Mouse (Mus musculus): ENCODE measurements around the gene Dglucy. TPM values are rescaled to one million over a fixed set of nuclear protein-coding genes. Genes with fewer than 3 reads are reported as not detected.

Dglucy gene
- polyA plus RNA-seq, 1 experiment from 2014 or later, result 4.5 TPM

DNA sequence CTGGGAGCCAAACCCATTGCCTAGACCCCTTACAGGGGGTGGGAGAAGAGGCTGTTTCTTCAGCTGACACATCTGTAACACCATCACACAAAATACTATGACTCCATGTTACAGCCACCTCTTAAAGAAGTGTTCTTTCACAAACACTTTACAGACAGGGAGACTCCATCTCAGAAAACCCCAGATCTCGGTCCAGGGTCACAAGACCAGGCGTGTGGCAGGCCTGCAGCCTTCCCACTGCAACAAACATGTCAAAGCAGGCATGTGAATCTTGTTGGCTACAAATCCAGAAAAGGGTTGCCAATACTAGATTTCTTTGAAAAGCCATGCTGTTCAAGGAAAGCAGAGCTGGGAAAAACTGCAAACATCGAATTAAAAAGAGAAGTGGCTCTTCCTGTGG lies 162.5 kb downstream of the Dglucy start:
- H3K4me1 ChIP-seq (ENCODE audit: control insufficient read depth, insufficient read depth, low read depth, low read length), result no peaks in the 10 kb centered on the region
- WGBS, result 83% methylated on average over 3 of the region's 3 CpGs
- ATAC-seq, result no peak

GRCm38 (mm10) chr12:100943146-100943545 lies 164.3 kb downstream of the Dglucy start:
- 81% methylated on average over 4 of the region's 4 CpGs for WGBS
- no peak for ATAC-seq
- peaks cover 28% of the 10 kb centered on the region for H3K36me3 ChIP-seq (ENCODE audit: control insufficient read depth, insufficient read depth, low read length)
- no peaks in the 10 kb centered on the region for H3K27me3 ChIP-seq (replicated peaks; ENCODE audit: control insufficient read depth, insufficient read depth, low read length)
- H3K4me2 ChIP-seq (ENCODE audit: low read length), result no peak overlapping the region
- no peak overlapping the region for H3K9ac ChIP-seq (ENCODE audit: low read depth, low read length)
- H3K4me1 ChIP-seq (ENCODE audit: control insufficient read depth, insufficient read depth, low read depth, low read length), result no peaks in the 10 kb centered on the region
- no peak overlapping the region for H3K4me3 ChIP-seq (ENCODE audit: low read length)
- no peak overlapping the region for H3K27ac ChIP-seq (ENCODE audit: low read depth, low read length)
- H3K9me3 ChIP-seq (ENCODE audit: control insufficient read depth, low read length), result no peaks in the 10 kb centered on the region

More for the DNA sequence above, 162.5 kb downstream of the Dglucy start:
- H3K4me2 ChIP-seq (ENCODE audit: low read length), result no peak overlapping the region
- H3K4me3 ChIP-seq (ENCODE audit: low read length), result no peak overlapping the region
- H3K27me3 ChIP-seq (replicated peaks; ENCODE audit: control insufficient read depth, insufficient read depth, low read length), result no peaks in the 10 kb centered on the region
- H3K9me3 ChIP-seq (ENCODE audit: control insufficient read depth, low read length), result no peaks in the 10 kb centered on the region
- H3K36me3 ChIP-seq (ENCODE audit: control insufficient read depth, insufficient read depth, low read length), result peaks cover 19% of the 10 kb centered on the region
- H3K9ac ChIP-seq (ENCODE audit: low read depth, low read length), result no peak overlapping the region
- no peak overlapping the region for H3K27ac ChIP-seq (ENCODE audit: low read depth, low read length)

DNA sequence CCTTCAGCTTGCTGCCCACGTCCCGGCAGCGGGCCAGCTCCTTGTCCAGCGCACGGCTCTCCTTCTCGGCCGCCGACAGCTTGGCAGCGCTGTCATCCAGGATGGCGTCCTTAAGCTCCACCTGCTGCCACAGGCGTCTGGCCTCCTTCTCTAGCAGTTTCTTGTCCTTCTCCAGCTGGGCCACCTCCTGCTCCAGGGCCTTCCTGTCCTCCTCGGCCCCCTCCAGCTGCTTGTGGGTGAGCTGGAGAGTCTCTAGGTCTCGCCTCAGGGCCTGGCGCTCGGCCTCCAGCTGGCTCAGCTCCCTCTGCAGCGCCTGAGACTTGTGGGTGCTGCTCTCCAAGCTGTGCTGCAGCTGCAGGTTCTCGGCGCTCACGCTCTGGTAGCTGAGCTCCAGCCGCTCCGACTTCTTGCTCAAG lies 166.1 kb downstream of the Dglucy start:
- Histone ChIP-seq H3K36me3 (ENCODE audit: control insufficient read depth, insufficient read depth, low read length) (peaks cover 25% of the 10 kb centered on the region), H3K4me2 (ENCODE audit: low read length) (no peak overlapping the region), H3K4me3 (ENCODE audit: low read length) (no peak overlapping the region), H3K9me3 (ENCODE audit: control insufficient read depth, low read length) (no peaks in the 10 kb centered on the region), H3K27ac (ENCODE audit: low read depth, low read length) (no peak overlapping the region), H3K27me3 (replicated peaks; ENCODE audit: control insufficient read depth, insufficient read depth, low read length) (no peaks in the 10 kb centered on the region), H3K4me1 (ENCODE audit: control insufficient read depth, insufficient read depth, low read depth, low read length) (no peaks in the 10 kb centered on the region), H3K9ac (ENCODE audit: low read depth, low read length) (no peak overlapping the region)
- no peak for ATAC-seq
- 90% methylated on average over 21 of the region's 21 CpGs for WGBS

GRCm38 (mm10) chr12:100945501-100945900 lies 166.6 kb downstream of the Dglucy start:
- H3K4me2 ChIP-seq (ENCODE audit: low read length), result no peak overlapping the region
- no peak overlapping the region for H3K27ac ChIP-seq (ENCODE audit: low read depth, low read length)
- H3K9me3 ChIP-seq (ENCODE audit: control insufficient read depth, low read length), result no peaks in the 10 kb centered on the region
- ATAC-seq, result no peak
- no peaks in the 10 kb centered on the region for H3K27me3 ChIP-seq (replicated peaks; ENCODE audit: control insufficient read depth, insufficient read depth, low read length)
- WGBS, result 85% methylated on average over 12 of the region's 12 CpGs
- H3K36me3 ChIP-seq (ENCODE audit: control insufficient read depth, insufficient read depth, low read length), result peaks cover 23% of the 10 kb centered on the region
- no peak overlapping the region for H3K9ac ChIP-seq (ENCODE audit: low read depth, low read length)
- no peak overlapping the region for H3K4me3 ChIP-seq (ENCODE audit: low read length)
- H3K4me1 ChIP-seq (ENCODE audit: control insufficient read depth, insufficient read depth, low read depth, low read length), result no peaks in the 10 kb centered on the region

GRCm38 (mm10) chr12:100945948-100946347 lies 167.1 kb downstream of the Dglucy start:
- Histone ChIP-seq H3K4me1 (ENCODE audit: control insufficient read depth, insufficient read depth, low read depth, low read length) (no peaks in the 10 kb centered on the region), H3K36me3 (ENCODE audit: control insufficient read depth, insufficient read depth, low read length) (peaks cover 19% of the 10 kb centered on the region), H3K4me3 (ENCODE audit: low read length) (no peak overlapping the region), H3K27ac (ENCODE audit: low read depth, low read length) (no peak overlapping the region), H3K9ac (ENCODE audit: low read depth, low read length) (no peak overlapping the region), H3K4me2 (ENCODE audit: low read length) (no peak overlapping the region), H3K9me3 (ENCODE audit: control insufficient read depth, low read length) (no peaks in the 10 kb centered on the region), H3K27me3 (replicated peaks; ENCODE audit: control insufficient read depth, insufficient read depth, low read length) (no peaks in the 10 kb centered on the region)
- 88% methylated on average over 12 of the region's 12 CpGs for WGBS
- ATAC-seq, result no peak

Other genes with a start within 250 kb of the Dglucy start
- 5.7 and 6.4 TPM in 2 replicates for gene Rps6ka5, start 52.1 kb upstream of the Dglucy start, polyA plus RNA-seq (2015; fragmentation: Nextera tagmentation; extraction: Ambion mirVana)
- 6.3 and 6.8 TPM in 2 replicates for gene Gpr68, start 129.1 kb downstream of the Dglucy start, polyA plus RNA-seq (2015; fragmentation: Nextera tagmentation; extraction: Ambion mirVana)
- gene Ccdc88c, start 250.0 kb downstream of the Dglucy start, polyA plus RNA-seq (2015; fragmentation: Nextera tagmentation; extraction: Ambion mirVana), result 9.0 and 10.9 TPM in 2 replicates

Data from hindbrain, embryonic 16.5 days (tissue).